Mouse (Mus musculus) small intestine, adult 2 months (tissue): ENCODE data around the gene Atf6b.

Experiments
- CTCF ChIP-seq: fragments of 200-500 bp; IDR thresholded peaks from 2 replicates; pipeline ENCODE4 v1.5.1; 2012; ENCODE audit warnings: low read depth, mild to moderate bottlenecking, control low read depth, inconsistent platforms, low read length, moderate library complexity, mixed read lengths; ENCODE audit not compliant: insufficient replicate concordance, insufficient read length; ENCODE audit errors: extremely low read depth
- POLR2A ChIP-seq: fragments of 200-500 bp; IDR thresholded peaks from 2 replicates; pipeline ENCODE4 v1.6.1; 2012; ENCODE audit warnings: low read depth, mild to moderate bottlenecking, control low read depth, inconsistent platforms, low read length, moderate library complexity

DNA sequence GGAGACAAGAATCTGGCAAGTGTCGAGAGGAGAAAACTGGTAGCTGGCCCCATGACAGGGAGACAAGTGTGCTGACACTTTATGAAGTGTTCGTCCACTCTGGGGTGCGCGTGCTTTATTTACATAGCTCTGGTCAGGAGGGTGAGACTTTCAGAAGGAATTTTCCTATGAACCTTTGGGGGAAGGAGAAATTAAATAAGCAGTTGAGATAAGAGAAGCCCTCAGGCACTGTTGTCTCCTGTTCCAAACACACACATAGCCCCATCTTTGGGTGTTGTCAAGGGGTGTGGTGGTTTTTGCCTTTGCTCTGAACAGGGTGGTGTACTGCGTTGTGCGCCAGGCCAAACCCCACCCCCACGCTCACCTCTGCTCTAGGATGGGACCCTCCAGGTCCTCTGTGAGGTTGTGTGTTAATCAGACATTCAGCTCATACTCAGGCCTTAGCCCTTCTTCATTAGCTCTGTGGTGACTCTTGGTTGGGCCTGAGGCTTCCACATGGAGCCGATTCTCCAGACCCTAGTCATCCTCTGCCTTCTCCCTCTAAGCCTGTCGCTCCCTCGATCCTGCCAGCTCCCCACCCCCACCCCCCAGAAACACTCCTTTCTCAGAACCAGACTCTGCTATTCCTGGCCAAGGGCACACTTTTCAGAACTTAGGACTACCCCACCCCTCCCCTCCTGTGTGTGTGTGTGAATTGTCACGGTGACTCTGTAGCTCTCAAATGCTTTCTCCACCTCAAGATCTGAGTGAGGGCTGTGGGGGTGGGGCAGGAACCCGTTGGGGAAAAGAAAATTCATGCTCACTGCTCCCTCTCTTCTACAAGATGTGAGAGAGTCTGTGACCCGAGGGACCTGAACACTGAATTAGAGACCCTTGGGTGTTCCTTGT, 28.5 kb downstream of the Atf6b start:
- no peak for TF ChIP-seq POLR2A
- no peak for TF ChIP-seq CTCF
